Mouse (Mus musculus) hindbrain, embryonic 11.5 days (tissue): Measurements from ENCODE around the gene Hspg2. TPM values are rescaled to one million over a fixed set of nuclear protein-coding genes. Genes with fewer than 3 reads are reported as not detected.
A peak's percentile ranks its signal among the peaks of the same experiment; 100 is the strongest.
"Not testable (repeated sequence)": the region's sequence is repeated elsewhere in the genome, so short reads cannot be mapped to it uniquely, and the experiment has no call there.

Experiments used
- ATAC-seq: fragments of 200-750 bp; cut with Nextera tagmentation; 2 replicates; pipeline ENCODE4 v1.8.0; 2017; ENCODE audit warnings: mild to moderate bottlenecking, moderate TSS enrichment, moderate library complexity; ENCODE audit not compliant: low FRiP score
- DNase-seq: peaks from one replicate; pipeline ENCODE4 v3.0.0-alpha.2; 2015; ENCODE audit warnings: low spot score
- H3K27ac ChIP-seq: fragments of 300-500 bp; sonication (generic); 2 replicates; pipeline ENCODE4 v1.5.1; 2014; ENCODE audit warnings: mild to moderate bottlenecking, low read depth, low read length
- H3K27me3 ChIP-seq: fragments of 300-500 bp; sonication (generic); 2 replicates; pipeline ENCODE4 v1.6.1; 2014; ENCODE audit warnings: mild to moderate bottlenecking, low read length, moderate library complexity, mixed read lengths; ENCODE audit not compliant: control insufficient read depth, insufficient read depth
- H3K36me3 ChIP-seq: fragments of 300-500 bp; sonication (generic); 2 replicates; pipeline ENCODE4 v1.6.1; 2014; ENCODE audit warnings: mild to moderate bottlenecking, low read length, moderate library complexity, mixed read lengths; ENCODE audit not compliant: control insufficient read depth, insufficient read depth
- H3K4me1 ChIP-seq: fragments of 300-500 bp; sonication (generic); replicated peaks from 2 replicates; pipeline ENCODE4 v1.6.1; 2014; ENCODE audit warnings: low read length, mixed read lengths; ENCODE audit not compliant: control insufficient read depth, insufficient read depth
- H3K4me2 ChIP-seq: fragments of 300-500 bp; sonication (generic); replicated peaks from 2 replicates; pipeline ENCODE4 v1.6.1; 2014; ENCODE audit warnings: mild to moderate bottlenecking, low read depth, low read length
- H3K4me3 ChIP-seq: fragments of 300-500 bp; sonication (generic); 2 replicates; pipeline ENCODE4 v1.5.1; 2014; ENCODE audit warnings: low read depth, low read length
- H3K9ac ChIP-seq: fragments of 300-500 bp; sonication (generic); 2 replicates; pipeline ENCODE4 v1.6.1; 2014; ENCODE audit warnings: low read depth, low read length
- H3K9me3 ChIP-seq: fragments of 300-500 bp; sonication (generic); 2 replicates; pipeline ENCODE4 v1.6.1; 2016; ENCODE audit warnings: low read length; ENCODE audit not compliant: control insufficient read depth
- WGBS: fragments of 180-500 bp; shearing (Covaris S2); extraction: QIAGEN DNeasy Blood & Tissue Kit; methylation state at CpG from one replicate; pipeline ENCODE4 v1.1.7; 2014; 5-methylcytosine and 5-hydroxymethylcytosine counted together
- polyA plus RNA-seq: library from polyadenylated mRNA; unstranded; fragments of >200 nt; fragmentation: Nextera tagmentation; extraction: Ambion mirVana; gene quantifications from 2 replicates; pipeline ENCODE4 v1.2.1, GENCODE M21; 2014

Hspg2 gene
- polyA plus RNA-seq: 14.7 and 18.1 TPM in 2 replicates

- peak; percentile 92 for ATAC-seq
- Histone ChIP-seq H3K9me3 (no peaks in the 10 kb centered on the region), H3K4me1 (no peaks in the 10 kb centered on the region; the same call in 1 of the 2 replicates)
These were observed at the start of gene Hspg2 for GRCm38 (mm10) chr4:137468260-137469080. Hspg2 (plus strand) TSS chr4:137468769.

GRCm38 (mm10) chr4:137430502-137430901, 38.1 kb upstream of the Hspg2 start, which contains the start of gene Cela3b:
Cela3b (minus strand) TSS chr4:137430540.
- no peaks in the 10 kb centered on the region for H3K36me3 ChIP-seq
- H3K9me3 ChIP-seq: no peaks in the 10 kb centered on the region
- H3K9ac ChIP-seq: no peak within 1 kb of the TSS
- no peaks in the 10 kb centered on the region for H3K4me1 ChIP-seq
- no peak within 1 kb of the TSS for H3K4me3 ChIP-seq
- H3K4me2 ChIP-seq: no peak within 1 kb of the TSS
- ATAC-seq (no peak), DNase-seq (no peak)
- no peak within 1 kb of the TSS for H3K27ac ChIP-seq
- no peaks in the 10 kb centered on the region for H3K27me3 ChIP-seq
- 92% methylated on average over 4 of the region's 4 CpGs for WGBS

More at GRCm38 (mm10) chr4:137468260-137469080, at the start of gene Hspg2:
- peak within 1 kb of the TSS; percentile 58 for H3K9ac ChIP-seq
- H3K4me3 ChIP-seq: peak within 1 kb of the TSS; percentile 50
- H3K36me3 ChIP-seq: no peaks in the 10 kb centered on the region
- H3K4me2 ChIP-seq: peak within 1 kb of the TSS; percentile 85
- DNase-seq: peak; percentile 99
- under 1% methylated on average over 44 of the region's 72 CpGs for WGBS
- H3K27me3 ChIP-seq: no peaks in the 10 kb centered on the region
- 0 out of 2 replicates have a peak within 1 kb of the TSS, but pooled peaks have one; percentile 24 for H3K27ac ChIP-seq

GRCm38 (mm10) chr4:137432700-137433550, 35.6 kb upstream of the Hspg2 start:
- not testable (repeated sequence) for DNase-seq, H3K36me3 ChIP-seq, H3K9me3 ChIP-seq, H3K4me1 ChIP-seq, H3K4me3 ChIP-seq, H3K27ac ChIP-seq, H3K9ac ChIP-seq, H3K27me3 ChIP-seq, ATAC-seq, H3K4me2 ChIP-seq
- whole genome bisulfite sequencing: 83% methylated on average over 10 of the region's 10 CpGs

GRCm38 (mm10) chr4:137436979-137437669, 31.4 kb upstream of the Hspg2 start:
- Histone ChIP-seq H3K27me3 (no peaks in the 10 kb centered on the region), H3K4me3 (no peak overlapping the region), H3K4me2 (no peak overlapping the region), H3K9ac (no peak overlapping the region), H3K9me3 (no peaks in the 10 kb centered on the region), H3K27ac (no peak overlapping the region), H3K4me1 (no peaks in the 10 kb centered on the region), H3K36me3 (no peaks in the 10 kb centered on the region)
- DNase-seq (no peak), ATAC-seq (no peak)
- 88% methylated on average over 8 of the region's 8 CpGs for WGBS

GRCm38 (mm10) chr4:137438842-137439241, 29.7 kb upstream of the Hspg2 start:
- H3K36me3 ChIP-seq: no peaks in the 10 kb centered on the region
- DNase-seq: no peak
- H3K9me3 ChIP-seq: no peaks in the 10 kb centered on the region
- no peak overlapping the region for H3K27ac ChIP-seq
- no peak overlapping the region for H3K9ac ChIP-seq
- no peak overlapping the region for H3K4me2 ChIP-seq
- ATAC-seq: no peak
- H3K27me3 ChIP-seq: no peaks in the 10 kb centered on the region
- WGBS: 90% methylated on average over 8 of the region's 8 CpGs
- H3K4me1 ChIP-seq: no peaks in the 10 kb centered on the region
- no peak overlapping the region for H3K4me3 ChIP-seq

GRCm38 (mm10) chr4:137441332-137441731, 27.2 kb upstream of the Hspg2 start:
- DNase-seq (no peak), ATAC-seq (no peak)
- H3K27me3 ChIP-seq: no peaks in the 10 kb centered on the region
- H3K4me2 ChIP-seq: no peak overlapping the region
- H3K9me3 ChIP-seq: no peaks in the 10 kb centered on the region
- no peak overlapping the region for H3K9ac ChIP-seq
- 82% methylated on average over 4 of the region's 4 CpGs for WGBS
- no peak overlapping the region for H3K27ac ChIP-seq
- H3K4me3 ChIP-seq: no peak overlapping the region
- no peaks in the 10 kb centered on the region for H3K4me1 ChIP-seq
- no peaks in the 10 kb centered on the region for H3K36me3 ChIP-seq

GRCm38 (mm10) chr4:137443625-137444024, 24.9 kb upstream of the Hspg2 start:
- Histone ChIP-seq H3K4me1 (no peaks in the 10 kb centered on the region), H3K9ac (no peak overlapping the region), H3K4me3 (no peak overlapping the region), H3K36me3 (no peaks in the 10 kb centered on the region), H3K4me2 (no peak overlapping the region), H3K27me3 (no peaks in the 10 kb centered on the region), H3K9me3 (no peaks in the 10 kb centered on the region), H3K27ac (no peak overlapping the region)
- DNase-seq (peak; percentile 86), ATAC-seq (no peak)
- WGBS: 25% methylated on average over 5 of the region's 5 CpGs

- no peak overlapping the region for H3K9ac ChIP-seq
- H3K36me3 ChIP-seq: no peaks in the 10 kb centered on the region
These were observed 22.7 kb upstream of the Hspg2 start for GRCm38 (mm10) chr4:137445881-137446280.

More at GRCm38 (mm10) chr4:137445881-137446280, 22.7 kb upstream of the Hspg2 start:
- H3K27ac ChIP-seq: no peak overlapping the region
- WGBS: 88% methylated on average over 4 of the region's 4 CpGs
- H3K27me3 ChIP-seq: no peaks in the 10 kb centered on the region
- DNase-seq: no peak
- H3K4me1 ChIP-seq: no peaks in the 10 kb centered on the region
- H3K4me2 ChIP-seq: no peak overlapping the region
- no peak for ATAC-seq
- no peaks in the 10 kb centered on the region for H3K9me3 ChIP-seq
- H3K4me3 ChIP-seq: no peak overlapping the region
